Mouse (Mus musculus) brain, embryonic 14.5 days (tissue): Measurements from ENCODE around the gene Map4k4.

Experiments
- CTCF ChIP-seq: fragments of 200-500 bp; IDR thresholded peaks from 2 replicates; pipeline ENCODE4 v1.5.1; 2012; ENCODE audit warnings: inconsistent platforms, mild to moderate bottlenecking, moderate library complexity, borderline replicate concordance; ENCODE audit not compliant: insufficient read depth, insufficient read length; ENCODE audit errors: extremely low read depth
- POLR2A ChIP-seq: fragments of 200-500 bp; IDR thresholded peaks from 2 replicates; pipeline ENCODE4 v1.6.1; 2012; ENCODE audit warnings: mild to moderate bottlenecking, inconsistent platforms, borderline replicate concordance; ENCODE audit not compliant: poor library complexity, insufficient read depth, insufficient read length, severe bottlenecking; ENCODE audit errors: extremely low read depth

- TF ChIP-seq POLR2A (no peak), CTCF (no peak)
Observed at GRCm38 (mm10) chr1:40057351-40057750, 156.6 kb downstream of the Map4k4 start.
